Mouse (Mus musculus): ENCODE measurements around the gene Sds.

GRCm38 (mm10) chr5:120510982-120511642 lies 34.8 kb downstream of the Sds start, which contains the start of gene Slc8b1:
- TF ChIP-seq CTCF (IDR thresholded peaks at IDR 0.05; ENCODE audit: low read depth, low read length): no peak
- TF ChIP-seq TAL1 (conservative IDR thresholded peaks at IDR 0.05; ENCODE audit: low read depth, low read length): no peak
